Mouse (Mus musculus): ENCODE results near the gene Neu1. TPM values are rescaled to one million over a fixed set of nuclear protein-coding genes. Genes with fewer than 3 reads are reported as not detected.
"Not testable (repeated sequence)": the region's sequence is repeated elsewhere in the genome, so short reads cannot be mapped to it uniquely, and the experiment has no call there.

Neu1 gene
- total RNA-seq, 2 experiments from 2014 or later, result 8.0 to 8.5 TPM

- intact Hi-C loops (cut with DNase I), result no loop called here
- no peak for DNase-seq
These were observed 29.8 kb downstream of the Neu1 start for GRCm38 (mm10) chr17:34960702-34961493.

- intact Hi-C loops (cut with DNase I), result no loop called here
- no peak for DNase-seq
These were observed 31.1 kb downstream of the Neu1 start for GRCm38 (mm10) chr17:34962125-34962524.

- DNase-seq, result no peak
- intact Hi-C loops (cut with DNase I), result no loop called here
These were observed 31.8 kb downstream of the Neu1 start for GRCm38 (mm10) chr17:34962841-34963240.

GRCm38 (mm10) chr17:34964640-34965049 is 33.6 kb downstream of the Neu1 start:
- DNase-seq, result no peak
- intact Hi-C loops (cut with DNase I), result no loop called here

GRCm38 (mm10) chr17:34965627-34966026 is 34.6 kb downstream of the Neu1 start:
- intact Hi-C loops (cut with DNase I), result no loop called here
- no peak for DNase-seq

- DNase-seq; intact Hi-C loops (cut with DNase I): not testable (repeated sequence)
These were observed 38.8 kb downstream of the Neu1 start, which contains the start of gene Gm20481 for GRCm38 (mm10) chr17:34969822-34970221. TSS of gene Gm20481 (plus strand) at chr17:34969912.

- DNase-seq; intact Hi-C loops (cut with DNase I): not testable (repeated sequence)
These were observed 39.8 kb downstream of the Neu1 start for GRCm38 (mm10) chr17:34970850-34971249.

GRCm38 (mm10) chr17:34971694-34972068 is 40.6 kb downstream of the Neu1 start:
- intact Hi-C loops (cut with DNase I); DNase-seq: not testable (repeated sequence)

- peak; percentile 73 to 82 for DNase-seq
- intact Hi-C loops (cut with DNase I), result not testable (repeated sequence)
These were observed 41.2 kb downstream of the Neu1 start, which contains the start of the genes Hspa1a and Hspa1l for GRCm38 (mm10) chr17:34972069-34972749. TSS of gene Hspa1a (minus strand) at chr17:34972156. TSS of gene Hspa1l (plus strand) at chr17:34972703.

- DNase-seq, result no peak
- intact Hi-C loops (cut with DNase I), result no loop called here
These were observed 44.8 kb downstream of the Neu1 start for GRCm38 (mm10) chr17:34975581-34976492.

GRCm38 (mm10) chr17:34977000-34977399 is 45.9 kb downstream of the Neu1 start:
- DNase-seq, result no peak
- intact Hi-C loops (cut with DNase I), result no loop called here

- DNase-seq, result no peak
- intact Hi-C loops (cut with DNase I), result no loop called here
These were observed 47.2 kb downstream of the Neu1 start for GRCm38 (mm10) chr17:34978239-34978638.

GRCm38 (mm10) chr17:34979631-34980030 is 48.6 kb downstream of the Neu1 start:
- intact Hi-C loops (cut with DNase I), result loop anchor here (2.0 to 10.0 kb wide), 2 partner anchors 27 to 45 kb away; partner anchors contain the start of gene Neu1
- DNase-seq, result no peak

- intact Hi-C loops (cut with DNase I), result loop anchor here (2.0 to 10.0 kb wide), 2 partner anchors 28 to 46 kb away; partner anchors contain the start of gene Neu1
- DNase-seq, result no peak
These were observed 49.6 kb downstream of the Neu1 start for GRCm38 (mm10) chr17:34980655-34981054.

- DNase-seq, result peak; percentile 87 to 90
- intact Hi-C loops (cut with DNase I), result loop anchor here (2.0 to 10.0 kb wide), 3 partner anchors 29 to 125 kb away; partner anchors contain the start of gene Neu1
These were observed 50.7 kb downstream of the Neu1 start, which contains the start of gene Lsm2 for GRCm38 (mm10) chr17:34981690-34982180. TSS of gene Lsm2 (plus strand) at chr17:34981862.

- intact Hi-C loops (cut with DNase I), result loop anchor here (2.0 to 10.0 kb wide), 2 partner anchors 48 to 126 kb away; partner anchors contain the start of gene Neu1
- no peak for DNase-seq
These were observed 51.3 kb downstream of the Neu1 start for GRCm38 (mm10) chr17:34982328-34982727.

GRCm38 (mm10) chr17:34984218-34984617 is 53.2 kb downstream of the Neu1 start:
- intact Hi-C loops (cut with DNase I), result loop anchor here (10.0 kb wide), 1 partner anchor 49 kb away; the partner anchor contains the start of gene Neu1
- no peak for DNase-seq

All from gastrocnemius, postnatal 36 days (tissue).